Mouse (Mus musculus) midbrain, embryonic 13.5 days (tissue): ENCODE data around the gene Sept8. TPM values are rescaled to one million over a fixed set of nuclear protein-coding genes. Genes with fewer than 3 reads are reported as not detected.
A peak's percentile ranks its signal among the peaks of the same experiment; 100 is the strongest.
"Not testable (repeated sequence)": the region's sequence is repeated elsewhere in the genome, so short reads cannot be mapped to it uniquely, and the experiment has no call there.

Experiments used
- ATAC-seq: fragments of 200-750 bp; cut with Nextera tagmentation; 2 replicates; pipeline ENCODE4 v1.8.0; 2017; ENCODE audit warnings: mild to moderate bottlenecking, moderate TSS enrichment, moderate library complexity
- H3K27ac ChIP-seq: fragments of 300-500 bp; sonication (generic); 2 replicates; pipeline ENCODE4 v1.5.1; 2015; ENCODE audit warnings: inconsistent platforms, mild to moderate bottlenecking, moderate library complexity
- H3K27me3 ChIP-seq: fragments of 300-500 bp; sonication (generic); 2 replicates; pipeline ENCODE4 v1.6.1; 2015; ENCODE audit warnings: mild to moderate bottlenecking, inconsistent platforms
- H3K36me3 ChIP-seq: fragments of 300-500 bp; sonication (generic); 2 replicates; pipeline ENCODE4 v1.6.1; 2015; ENCODE audit warnings: mild to moderate bottlenecking, inconsistent platforms
- H3K4me1 ChIP-seq: fragments of 300-500 bp; sonication (generic); replicated peaks from 2 replicates; pipeline ENCODE4 v1.6.1; 2015; ENCODE audit warnings: inconsistent platforms
- H3K4me2 ChIP-seq: fragments of 300-500 bp; sonication (generic); replicated peaks from 2 replicates; pipeline ENCODE4 v1.6.1; 2015; ENCODE audit warnings: moderate library complexity, mild to moderate bottlenecking, inconsistent platforms
- H3K4me3 ChIP-seq: fragments of 300-500 bp; sonication (generic); replicated peaks from 2 replicates; pipeline ENCODE4 v1.5.1; 2015; ENCODE audit warnings: mild to moderate bottlenecking, inconsistent platforms
- H3K9ac ChIP-seq: fragments of 300-500 bp; sonication (generic); replicated peaks from 2 replicates; pipeline ENCODE4 v1.6.1; 2015; ENCODE audit warnings: mild to moderate bottlenecking, inconsistent platforms
- H3K9me3 ChIP-seq: fragments of 300-500 bp; sonication (generic); 2 replicates; pipeline ENCODE4 v1.6.1; 2016; ENCODE audit warnings: mild to moderate bottlenecking, inconsistent platforms
- WGBS: fragments of 180-500 bp; shearing (Covaris S2); methylation state at CpG from one replicate; pipeline ENCODE4 v1.1.7; 2015; 5-methylcytosine and 5-hydroxymethylcytosine counted together
- polyA plus RNA-seq: library from polyadenylated mRNA; unstranded; fragments of >200 nt; fragmentation: Nextera tagmentation; extraction: Ambion mirVana; gene quantifications from 2 replicates; pipeline ENCODE4 v1.2.1, GENCODE M21; 2015

The Sept8 gene
- polyA plus RNA-seq, 1 experiment from 2014 or later, result 12.7 TPM

DNA sequence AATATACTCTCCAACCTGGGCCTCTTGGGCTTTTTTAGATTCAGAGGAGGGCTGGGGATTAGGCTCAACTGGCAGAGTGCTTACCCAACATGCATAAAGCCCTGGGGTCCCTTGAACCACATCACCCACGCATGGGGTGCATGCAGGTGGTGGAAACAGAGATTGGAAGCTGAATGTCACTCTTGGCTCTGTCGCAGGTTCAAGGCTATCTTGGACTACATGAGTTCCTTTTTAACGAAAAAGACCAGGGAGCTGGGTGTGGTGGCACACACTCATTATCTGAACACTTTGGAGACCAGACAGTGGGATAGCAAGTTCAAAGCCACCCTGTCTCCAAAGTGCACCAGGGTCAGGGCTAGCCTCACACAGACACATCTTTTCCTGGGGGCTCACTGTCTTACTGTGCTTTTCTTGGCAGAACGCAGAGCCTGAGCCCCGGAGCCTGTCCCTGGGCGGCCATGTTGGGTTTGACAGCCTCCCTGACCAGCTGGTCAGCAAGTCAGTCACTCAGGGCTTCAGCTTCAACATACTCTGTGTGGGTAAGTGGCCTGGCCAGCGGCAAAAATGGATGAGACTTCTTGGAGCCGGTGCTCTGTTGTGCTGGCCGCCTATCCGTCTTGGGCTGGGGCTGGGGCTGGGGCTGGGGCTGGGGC, 12.6 kb downstream of the Sept8 start:
- H3K9ac ChIP-seq, result no peak overlapping the region
- no peak overlapping the region for H3K4me2 ChIP-seq
- WGBS, result 91% methylated on average over 10 of the region's 10 CpGs
- H3K4me3 ChIP-seq, result no peak overlapping the region
- H3K27me3 ChIP-seq, result no peaks in the 10 kb centered on the region
- H3K9me3 ChIP-seq, result no peaks in the 10 kb centered on the region
- peaks cover 32% of the 10 kb centered on the region for H3K36me3 ChIP-seq
- H3K4me1 ChIP-seq, result 0 out of 2 replicates have a peak, but pooled peaks cover 3% of the 10 kb centered on the region
- H3K27ac ChIP-seq, result no peak overlapping the region
- ATAC-seq, result no peak

DNA sequence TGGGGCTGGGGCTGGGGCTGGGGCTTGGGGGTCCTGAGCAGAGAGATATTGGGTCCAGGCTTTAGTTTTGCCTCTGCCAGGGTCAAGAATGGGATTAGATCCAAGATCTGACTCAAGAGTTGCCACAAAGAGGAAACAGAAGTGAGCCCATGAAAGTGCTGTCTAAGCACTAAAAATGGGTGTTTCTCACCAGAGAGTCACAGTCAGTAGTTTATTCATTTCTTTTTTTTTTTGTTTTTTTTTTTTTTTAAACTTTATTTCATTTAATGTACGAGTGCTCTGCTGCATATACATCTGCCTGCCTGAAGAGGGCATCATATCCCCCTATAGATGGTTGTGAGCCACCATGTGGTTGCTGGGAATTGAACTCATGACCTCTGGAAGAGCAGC, 13.2 kb downstream of the Sept8 start:
- Histone ChIP-seq H3K27ac (no peak overlapping the region), H3K9me3 (no peaks in the 10 kb centered on the region), H3K4me2 (no peak overlapping the region), H3K9ac (no peak overlapping the region), H3K4me1 (0 out of 2 replicates have a peak, but pooled peaks cover 3% of the 10 kb centered on the region), H3K4me3 (no peak overlapping the region), H3K27me3 (no peaks in the 10 kb centered on the region), H3K36me3 (peaks cover 38% of the 10 kb centered on the region)
- ATAC-seq, result no peak
- 100% methylated on average over 1 of the region's 1 CpGs for WGBS

DNA sequence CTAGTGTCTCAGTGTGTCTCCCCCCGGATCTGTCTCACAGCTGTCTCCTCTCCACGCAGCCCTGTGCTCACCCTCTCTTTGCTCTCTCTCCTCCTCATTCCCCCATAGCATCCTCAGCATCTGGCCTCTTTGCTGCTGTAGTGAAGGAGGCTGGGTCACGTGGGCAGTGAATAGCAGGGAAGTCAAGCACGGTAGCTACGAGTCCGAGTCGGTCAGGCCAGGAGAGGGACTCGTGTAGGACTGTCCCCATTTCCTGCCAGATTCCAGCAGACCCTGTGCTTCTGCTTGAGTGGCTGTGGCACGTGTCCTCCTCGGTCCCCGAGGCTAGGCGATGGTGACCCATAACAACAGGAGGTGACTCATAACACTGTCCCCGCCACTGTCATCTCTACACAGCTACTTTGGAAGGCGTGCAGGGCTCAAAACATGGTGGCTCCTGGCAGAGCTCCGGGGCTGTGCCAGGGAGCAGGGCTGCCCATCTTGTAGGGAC, 20.0 kb downstream of the Sept8 start:
- no peaks in the 10 kb centered on the region for H3K4me1 ChIP-seq
- H3K4me2 ChIP-seq, result no peak overlapping the region
- peak; percentile 37; the same call in 1 of the 2 replicates for ATAC-seq
- H3K27ac ChIP-seq, result no peak overlapping the region
- no peak overlapping the region for H3K9ac ChIP-seq
- peaks cover 48% of the 10 kb centered on the region for H3K36me3 ChIP-seq
- no peaks in the 10 kb centered on the region for H3K27me3 ChIP-seq
- WGBS, result 58% methylated on average over 15 of the region's 15 CpGs
- H3K9me3 ChIP-seq, result no peaks in the 10 kb centered on the region
- no peak overlapping the region for H3K4me3 ChIP-seq

DNA sequence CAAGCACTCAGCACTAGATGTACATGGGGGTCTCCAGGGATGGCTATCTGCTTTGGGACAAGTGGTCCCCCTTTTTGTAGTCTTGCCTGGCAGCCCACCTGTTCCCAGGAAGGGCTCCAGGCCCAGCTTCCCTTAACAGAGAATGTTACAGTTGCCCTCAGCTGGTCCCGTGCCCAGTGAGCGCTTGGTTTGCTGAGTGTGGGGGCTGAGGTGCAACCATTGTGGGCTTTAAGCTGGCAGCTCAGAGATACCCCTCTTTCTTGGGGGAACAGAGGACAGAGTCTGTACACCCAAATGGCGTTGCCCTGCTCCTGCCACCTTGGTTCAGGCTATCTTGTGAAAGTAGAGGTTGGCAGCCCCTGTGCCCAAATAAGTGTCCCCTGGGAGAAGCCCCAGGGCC, 21.3 kb downstream of the Sept8 start:
- no peak for ATAC-seq
- Histone ChIP-seq H3K36me3 (peaks cover 34% of the 10 kb centered on the region), H3K4me2 (no peak overlapping the region), H3K27ac (no peak overlapping the region), H3K27me3 (no peaks in the 10 kb centered on the region), H3K4me3 (no peak overlapping the region), H3K9ac (no peak overlapping the region), H3K4me1 (no peaks in the 10 kb centered on the region), H3K9me3 (no peaks in the 10 kb centered on the region)
- WGBS, result 91% methylated on average over 3 of the region's 3 CpGs

DNA sequence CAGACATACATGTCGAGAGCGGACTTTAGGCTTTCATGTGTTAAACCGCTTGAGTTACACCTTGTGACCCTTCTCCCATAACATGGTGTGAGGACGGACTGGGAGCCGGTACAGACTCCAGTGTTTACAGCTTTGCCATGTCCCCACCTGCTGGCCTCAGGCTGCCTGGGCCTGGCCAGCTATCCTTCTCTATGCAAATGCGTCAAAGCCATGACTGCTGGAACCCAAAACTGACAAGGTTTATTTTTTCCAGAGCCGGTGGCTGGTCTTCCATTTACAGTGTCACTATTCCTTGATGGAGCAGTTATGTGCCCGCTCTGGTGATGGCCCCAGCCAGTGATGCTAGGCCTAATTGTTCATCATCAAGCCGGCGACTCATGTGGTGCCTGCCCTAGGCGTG, 22.2 kb downstream of the Sept8 start:
- Histone ChIP-seq H3K9ac (no peak overlapping the region), H3K4me1 (0 out of 2 replicates have a peak, but pooled peaks cover 2% of the 10 kb centered on the region), H3K36me3 (peaks cover 26% of the 10 kb centered on the region), H3K27me3 (no peaks in the 10 kb centered on the region), H3K27ac (no peak overlapping the region), H3K4me3 (no peak overlapping the region), H3K9me3 (no peaks in the 10 kb centered on the region), H3K4me2 (no peak overlapping the region)
- WGBS, result 84% methylated on average over 11 of the region's 11 CpGs
- no peak for ATAC-seq

DNA sequence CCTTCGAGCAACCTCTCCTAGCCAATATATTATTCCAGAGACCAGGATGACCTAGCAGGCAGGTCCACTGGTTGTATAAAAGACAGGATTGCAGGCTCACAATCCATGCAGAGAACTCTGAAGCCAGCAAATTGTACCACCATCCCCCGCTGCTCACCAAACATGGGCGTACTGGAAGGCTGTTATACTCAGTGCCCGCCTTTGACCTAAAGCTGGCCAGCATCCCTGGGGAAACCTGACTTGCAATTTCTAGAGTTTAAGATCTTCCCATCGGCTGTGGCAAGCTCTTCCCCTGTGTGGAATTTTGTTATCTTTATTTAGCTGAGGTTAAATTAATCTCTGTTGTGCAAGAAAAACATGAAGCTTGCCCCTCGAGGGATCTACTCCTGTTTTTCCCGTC, 24.0 kb downstream of the Sept8 start:
- Histone ChIP-seq H3K27me3 (no peaks in the 10 kb centered on the region), H3K4me1 (0 out of 2 replicates have a peak, but pooled peaks cover 3% of the 10 kb centered on the region), H3K4me3 (no peak overlapping the region), H3K4me2 (no peak overlapping the region), H3K9ac (no peak overlapping the region), H3K9me3 (no peaks in the 10 kb centered on the region), H3K36me3 (peaks cover 9% of the 10 kb centered on the region), H3K27ac (no peak overlapping the region)
- 86% methylated on average over 7 of the region's 7 CpGs for WGBS
- no peak for ATAC-seq

DNA sequence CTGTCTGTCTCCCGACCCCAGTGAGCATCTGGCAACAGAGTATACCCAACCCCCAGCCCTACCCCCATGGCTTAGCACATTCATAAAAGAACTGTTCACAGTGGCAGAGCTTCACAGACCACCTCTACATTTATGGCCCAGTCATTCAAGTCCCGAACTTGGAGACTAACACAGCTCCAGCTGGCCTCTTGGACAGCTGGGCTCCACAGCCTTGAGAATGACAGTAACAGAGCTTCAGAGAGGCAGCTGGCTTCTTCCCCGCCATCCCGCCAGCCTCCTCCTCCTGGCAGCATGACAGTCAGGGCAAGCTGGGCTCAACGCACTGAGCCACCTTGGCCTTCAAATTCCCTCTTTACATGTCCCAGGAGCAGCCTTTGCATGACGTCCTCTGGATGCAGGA, 27.2 kb downstream of the Sept8 start:
- ATAC-seq, result no peak
- H3K36me3 ChIP-seq, result no peaks in the 10 kb centered on the region
- H3K9me3 ChIP-seq, result no peaks in the 10 kb centered on the region
- H3K4me2 ChIP-seq, result no peak overlapping the region
- 0 out of 2 replicates have a peak, but pooled peaks cover 3% of the 10 kb centered on the region for H3K4me1 ChIP-seq
- no peak overlapping the region for H3K4me3 ChIP-seq
- H3K27me3 ChIP-seq, result no peaks in the 10 kb centered on the region
- 70% methylated on average over 6 of the region's 6 CpGs for WGBS
- H3K27ac ChIP-seq, result no peak overlapping the region
- no peak overlapping the region for H3K9ac ChIP-seq

DNA sequence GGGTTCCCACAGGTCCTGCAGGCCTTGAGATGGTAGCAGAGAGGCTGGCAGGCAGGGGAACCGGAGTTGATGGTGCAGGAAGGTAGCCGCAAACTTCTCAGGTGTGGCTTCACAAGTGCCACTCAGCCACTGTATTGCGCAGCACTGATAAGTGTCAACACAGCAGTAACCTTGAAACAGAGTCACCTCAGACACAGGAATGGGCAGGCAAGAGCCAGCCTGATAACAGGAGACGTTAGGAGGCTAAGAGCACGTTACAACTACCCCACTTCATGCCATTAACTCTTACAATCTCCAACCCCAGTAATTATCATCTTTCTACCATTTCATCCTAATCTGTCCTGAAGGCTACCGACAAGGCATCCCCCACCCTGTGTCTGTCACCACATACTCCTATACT, 28.5 kb downstream of the Sept8 start:
- ATAC-seq, result no peak

DNA sequence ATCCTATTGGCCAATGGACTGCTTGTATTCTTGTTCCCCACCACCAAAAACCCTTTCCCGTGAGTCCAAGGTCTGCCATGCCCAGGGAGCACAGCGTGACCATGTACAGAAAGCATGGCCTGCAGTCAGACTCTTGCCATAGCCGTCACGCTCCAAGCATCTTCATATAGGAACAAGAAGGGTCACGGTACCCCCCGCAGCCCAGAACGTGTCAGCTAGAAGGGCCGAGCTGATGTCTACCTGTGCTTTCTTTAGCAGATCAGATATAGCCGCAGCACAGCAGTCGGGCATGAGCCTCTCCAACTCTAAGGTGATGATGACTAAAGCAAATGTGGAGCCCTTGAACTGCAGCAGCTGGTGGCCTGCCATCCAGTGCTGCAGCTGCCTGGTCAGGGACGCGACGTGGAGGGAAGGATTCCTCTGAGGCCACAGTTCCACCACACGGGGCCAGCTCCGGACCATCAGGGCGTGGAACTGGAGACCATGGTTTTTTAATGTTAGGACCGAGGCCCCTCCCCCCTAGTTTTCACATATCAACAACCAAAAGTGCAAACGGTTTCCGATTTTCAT, 29.1 kb downstream of the Sept8 start:
- Histone ChIP-seq H3K9me3 (no peaks in the 10 kb centered on the region), H3K4me2 (no peak overlapping the region), H3K36me3 (no peaks in the 10 kb centered on the region), H3K9ac (no peak overlapping the region), H3K27ac (no peak overlapping the region), H3K27me3 (no peaks in the 10 kb centered on the region), H3K4me1 (0 out of 2 replicates have a peak, but pooled peaks cover 3% of the 10 kb centered on the region), H3K4me3 (no peak overlapping the region)
- WGBS, result 91% methylated on average over 19 of the region's 19 CpGs
- ATAC-seq, result no peak

More for the DNA sequence above, 28.5 kb downstream of the Sept8 start:
- H3K4me1 ChIP-seq, result 0 out of 2 replicates have a peak, but pooled peaks cover 3% of the 10 kb centered on the region
- H3K4me2 ChIP-seq, result no peak overlapping the region
- no peak overlapping the region for H3K27ac ChIP-seq
- no peak overlapping the region for H3K4me3 ChIP-seq
- H3K36me3 ChIP-seq, result no peaks in the 10 kb centered on the region
- no peak overlapping the region for H3K9ac ChIP-seq
- no peaks in the 10 kb centered on the region for H3K27me3 ChIP-seq
- 96% methylated on average over 6 of the region's 6 CpGs for whole genome bisulfite sequencing
- no peaks in the 10 kb centered on the region for H3K9me3 ChIP-seq

DNA sequence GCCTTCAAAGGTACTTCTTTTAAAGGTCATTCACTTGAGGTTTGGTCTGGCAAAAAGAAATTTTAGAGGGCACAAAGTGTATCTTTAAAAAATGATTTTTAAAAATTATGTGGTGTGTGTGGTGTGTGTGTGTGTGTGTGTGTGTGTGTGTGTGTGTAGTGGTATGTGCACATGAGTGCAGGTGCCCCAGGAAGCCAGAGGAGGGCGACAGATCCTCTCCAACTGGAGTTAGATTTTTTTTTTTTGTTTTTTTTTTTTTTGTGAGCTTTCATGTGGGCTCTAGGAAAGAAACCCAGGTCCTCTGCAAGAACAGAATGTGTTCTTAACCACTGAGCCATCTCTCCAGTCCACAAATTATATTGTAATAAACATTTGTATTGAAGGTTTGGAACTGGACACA, 31.7 kb downstream of the Sept8 start:
- no peaks in the 10 kb centered on the region for H3K27me3 ChIP-seq
- H3K9me3 ChIP-seq, result no peaks in the 10 kb centered on the region
- WGBS, result 89% methylated on average over 1 of the region's 1 CpGs
- H3K4me3 ChIP-seq, result no peak overlapping the region
- ATAC-seq, result no peak
- H3K9ac ChIP-seq, result no peak overlapping the region
- no peaks in the 10 kb centered on the region for H3K36me3 ChIP-seq
- H3K27ac ChIP-seq, result no peak overlapping the region
- 0 out of 2 replicates have a peak, but pooled peaks cover 3% of the 10 kb centered on the region for H3K4me1 ChIP-seq
- H3K4me2 ChIP-seq, result no peak overlapping the region

DNA sequence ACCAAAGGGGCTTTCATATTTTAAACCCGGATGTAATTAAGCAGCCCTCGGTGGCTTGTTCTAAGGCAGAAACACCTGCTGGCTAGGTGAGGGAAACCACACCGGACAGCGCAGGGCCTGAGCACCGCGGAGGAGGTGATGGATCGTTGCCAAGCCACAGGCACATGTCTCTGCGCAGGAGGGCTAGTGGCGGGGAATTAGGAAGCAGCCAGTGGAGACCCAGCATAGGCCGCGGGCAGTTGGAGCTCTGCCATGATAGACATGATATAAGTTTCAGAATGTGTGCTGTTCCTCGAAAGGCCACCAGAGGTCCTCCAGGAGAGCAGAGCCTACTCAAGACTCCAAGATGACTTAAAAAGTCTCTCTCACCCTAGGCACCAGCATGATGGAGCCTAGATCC, 32.7 kb downstream of the Sept8 start:
- ATAC-seq, result no peak
- Histone ChIP-seq H3K4me3 (no peak overlapping the region), H3K4me2 (no peak overlapping the region), H3K27ac (no peak overlapping the region), H3K36me3 (no peaks in the 10 kb centered on the region), H3K27me3 (no peaks in the 10 kb centered on the region), H3K9ac (no peak overlapping the region), H3K4me1 (no peaks in the 10 kb centered on the region), H3K9me3 (no peaks in the 10 kb centered on the region)
- 81% methylated on average over 12 of the region's 12 CpGs for WGBS

DNA sequence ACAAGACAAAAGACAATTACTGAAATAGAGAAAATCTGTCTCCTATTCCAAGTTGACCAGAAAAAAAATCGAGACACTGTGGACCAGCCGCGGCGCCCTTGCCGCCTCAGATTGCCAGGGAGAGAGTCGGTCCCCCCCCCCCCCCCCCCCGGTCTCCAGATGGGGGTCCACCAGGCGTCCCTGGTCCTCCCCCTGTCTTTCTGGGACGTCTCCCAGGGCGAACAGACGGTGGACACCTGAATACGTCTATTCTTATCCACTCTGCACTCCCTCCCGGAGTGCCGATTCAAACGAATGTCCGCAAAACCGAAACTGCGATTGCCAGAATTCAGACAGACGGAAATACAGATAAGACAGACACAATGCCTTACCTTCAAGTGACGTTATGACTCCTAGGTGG, 37.5 kb downstream of the Sept8 start:
- not testable (repeated sequence) for ATAC-seq, H3K36me3 ChIP-seq, H3K4me1 ChIP-seq, H3K9me3 ChIP-seq, H3K27ac ChIP-seq, H3K9ac ChIP-seq, H3K27me3 ChIP-seq, H3K4me2 ChIP-seq, H3K4me3 ChIP-seq
- 92% methylated on average over 12 of the region's 20 CpGs for WGBS
